Mouse (Mus musculus) lung, adult 2 months (tissue): ENCODE measurements around the gene Gm20388.

Experiments used
- CTCF ChIP-seq: fragments of 200-500 bp; IDR thresholded peaks from 2 replicates; pipeline ENCODE4 v1.5.1; 2011; ENCODE audit warnings: mild to moderate bottlenecking, low read length, control low read depth; ENCODE audit not compliant: insufficient read depth
- POLR2A ChIP-seq: fragments of 200-500 bp; IDR thresholded peaks from 2 replicates; pipeline ENCODE4 v1.6.1; 2011; ENCODE audit warnings: low read depth, mild to moderate bottlenecking, control low read depth, low read length, borderline replicate concordance; ENCODE audit errors: extremely low read depth

GRCm38 (mm10) chr8:120948620-120949491 lies 1038.2 kb downstream of the Gm20388 start:
- TF ChIP-seq POLR2A: no peak
- TF ChIP-seq CTCF: no peak
